Mouse (Mus musculus) gastrocnemius, postnatal 36 days (tissue): ENCODE results near the gene Tmem183a. TPM values are rescaled to one million over a fixed set of nuclear protein-coding genes. Genes with fewer than 3 reads are reported as not detected.
A peak's percentile ranks its signal among the peaks of the same experiment; 100 is the strongest.

Experiments
- DNase-seq, 2 experiments: peaks; one replicate each; pipeline ENCODE4 v3.0.0; 2022
- intact Hi-C: fragments of 180-260 bp; cut with DNase I; formaldehyde crosslinking; loops from one replicate; pipeline ENCODE4 v1.15.1; 2025
- total RNA-seq, 2 experiments: library from RNA; stranded (reverse); gene quantifications; 2 replicates each; pipeline ENCODE4 v1.2.3; 2021

The Tmem183a gene
- total RNA-seq, 2 experiments from 2014 or later, result 11.6 to 16.9 TPM

GRCm38 (mm10) chr1:134331879-134332635, 29.7 kb downstream of the Tmem183a start:
- DNase-seq, result peak; percentile 61 to 76
- intact Hi-C loops, result loop anchor here (5.0 to 10.0 kb wide), 2 partner anchors 215 to 277 kb away; no protein-coding TSS in a partner anchor

- DNase-seq, result no peak
- intact Hi-C loops, result loop anchor here (2.0 kb wide), 1 partner anchor 174 kb away; no protein-coding TSS in a partner anchor
Measured at GRCm38 (mm10) chr1:134326841-134327346, 34.9 kb downstream of the Tmem183a start.

DNA sequence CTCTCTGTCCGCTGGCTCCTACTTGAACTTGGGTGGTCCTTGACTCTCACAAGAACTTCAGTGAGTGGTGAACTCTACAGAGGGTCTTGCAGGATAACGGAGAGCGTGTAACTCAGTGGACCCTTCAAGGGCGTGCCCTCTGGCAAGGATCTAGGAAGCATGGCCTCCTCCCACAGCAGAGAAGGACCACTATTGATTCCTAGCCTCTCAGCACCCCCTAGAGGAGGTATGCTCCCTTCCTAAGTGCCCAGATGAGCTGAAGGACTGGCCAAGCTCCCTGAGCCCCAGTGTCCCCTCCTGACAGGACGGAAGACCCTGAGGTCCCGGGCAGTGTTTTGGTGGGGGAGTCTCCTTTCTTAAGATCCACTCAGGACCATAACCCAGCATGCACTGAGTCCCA, 39.2 kb downstream of the Tmem183a start:
- peak in 1 of 2 experiments; percentile 34 for DNase-seq
- intact Hi-C loops, result loop anchor here (2.0 to 5.0 kb wide), 2 partner anchors 82 to 115 kb away; no protein-coding TSS in a partner anchor

DNA sequence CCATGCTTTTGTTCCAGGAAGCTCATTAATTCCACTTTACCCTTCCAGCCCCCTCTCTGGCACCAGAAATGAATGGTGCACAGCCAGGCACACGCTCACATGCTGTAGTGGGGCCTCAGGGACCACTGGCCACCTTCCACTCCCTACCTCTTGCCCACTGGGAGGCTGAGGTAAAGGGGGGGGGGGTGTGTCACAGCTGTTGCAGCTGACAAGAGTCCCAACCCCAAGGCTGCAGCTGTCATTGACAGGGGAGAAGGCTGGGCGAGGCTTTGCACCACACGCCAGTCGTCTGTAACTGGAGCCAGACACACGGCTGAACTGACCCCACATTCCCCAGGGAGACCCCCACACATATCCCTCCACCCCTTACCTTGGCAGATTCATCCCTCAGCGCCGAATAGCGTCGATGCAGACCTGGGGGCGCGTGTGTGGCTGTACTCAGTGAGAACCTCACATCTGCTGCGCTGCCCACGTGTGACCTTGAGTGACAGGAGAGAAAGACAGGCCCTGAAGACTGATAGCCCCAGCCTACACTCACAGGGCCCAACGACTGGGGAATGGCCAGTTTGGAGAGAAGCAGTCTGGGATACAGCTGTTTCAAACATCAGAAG, 41.0 kb downstream of the Tmem183a start:
- intact Hi-C loops, result loop anchor here (5.0 kb wide), 1 partner anchor 113 kb away; no protein-coding TSS in a partner anchor
- DNase-seq, result no peak

DNA sequence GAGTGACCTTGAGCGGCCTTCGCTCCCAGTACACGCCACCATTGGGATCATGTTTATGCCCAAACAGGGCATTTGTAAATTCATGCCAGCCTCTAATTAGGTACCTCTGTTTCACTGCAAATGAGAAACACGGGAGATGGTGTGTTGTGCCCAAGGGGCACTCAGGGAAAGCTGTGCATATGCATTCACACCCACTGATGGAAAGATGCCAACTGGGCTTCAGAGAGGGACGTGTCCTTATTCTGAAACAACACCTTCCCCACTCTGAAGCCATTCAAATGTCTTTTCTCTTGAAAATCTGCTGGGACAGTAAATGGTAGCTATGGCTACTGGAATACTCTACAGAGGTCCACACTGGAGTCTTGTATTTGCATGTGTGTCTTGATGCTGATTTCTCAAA, 43.5 kb downstream of the Tmem183a start:
- intact Hi-C loops, result no loop called here
- no peak for DNase-seq

DNA sequence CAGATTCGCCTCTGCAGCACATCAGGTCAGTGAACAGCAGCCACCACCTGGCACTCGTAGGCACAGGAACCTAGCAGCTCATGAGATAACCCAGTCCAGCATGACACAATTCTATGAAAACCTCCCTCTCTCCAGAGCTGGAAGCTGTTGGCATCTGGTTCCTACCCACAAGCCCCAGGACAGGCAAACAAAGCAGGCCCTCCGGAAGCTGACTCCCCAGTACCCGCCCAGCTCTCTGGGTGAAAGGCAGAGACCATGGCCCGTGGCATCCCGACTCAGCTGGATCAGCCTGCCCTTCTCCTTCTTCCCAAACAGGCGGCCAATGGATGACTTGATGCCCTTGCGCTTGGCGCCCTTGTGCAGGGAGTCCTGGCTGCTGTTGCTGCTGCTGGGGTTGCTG, 45.4 kb downstream of the Tmem183a start:
- DNase-seq, result no peak
- intact Hi-C loops, result no loop called here

DNA sequence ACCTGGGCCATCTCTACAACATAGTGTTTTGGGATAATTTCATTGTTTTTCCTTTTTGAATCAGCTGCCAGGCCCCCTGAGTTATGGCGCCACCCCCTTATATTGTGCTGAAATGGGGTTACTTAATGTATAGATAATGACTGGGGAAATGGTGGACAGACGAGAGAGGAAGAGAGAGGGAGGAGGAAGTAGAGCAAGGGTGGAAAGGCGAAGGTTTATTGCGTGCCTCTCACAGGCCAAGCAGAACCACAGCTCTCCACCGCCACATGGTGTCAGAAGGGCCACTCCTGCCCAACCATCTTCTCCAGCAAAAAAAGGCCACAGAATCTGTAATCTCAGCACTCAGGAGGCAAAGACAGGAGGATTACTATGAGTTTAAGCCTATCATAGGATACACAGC, 46.6 kb downstream of the Tmem183a start:
- intact Hi-C loops, result no loop called here
- no peak for DNase-seq

- DNase-seq, result no peak
Measured at GRCm38 (mm10) chr1:134311760-134312159, 50.0 kb downstream of the Tmem183a start.

DNA sequence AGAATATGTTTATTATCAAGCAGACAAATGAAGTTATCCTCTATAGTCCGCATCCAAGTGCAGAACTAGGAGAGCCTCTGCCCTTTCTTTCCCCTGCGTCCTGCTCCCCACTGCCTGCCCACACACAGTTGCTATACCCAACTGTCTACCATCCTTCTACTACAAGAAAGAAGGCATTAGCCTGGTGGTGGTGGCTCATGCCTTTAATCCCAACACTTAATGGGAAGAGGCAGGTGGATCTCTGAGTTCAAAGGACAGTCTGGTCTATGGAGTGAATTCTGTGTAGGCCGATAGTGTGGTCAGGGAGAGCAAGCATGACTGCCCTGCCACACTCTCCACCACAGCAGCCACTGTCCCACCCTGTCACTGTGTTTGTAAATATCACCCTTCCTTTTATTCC, 51.0 kb downstream of the Tmem183a start:
- DNase-seq, result no peak
- intact Hi-C loops, result no loop called here

More at GRCm38 (mm10) chr1:134311760-134312159, 50.0 kb downstream of the Tmem183a start:
- intact Hi-C loops, result no loop called here

DNA sequence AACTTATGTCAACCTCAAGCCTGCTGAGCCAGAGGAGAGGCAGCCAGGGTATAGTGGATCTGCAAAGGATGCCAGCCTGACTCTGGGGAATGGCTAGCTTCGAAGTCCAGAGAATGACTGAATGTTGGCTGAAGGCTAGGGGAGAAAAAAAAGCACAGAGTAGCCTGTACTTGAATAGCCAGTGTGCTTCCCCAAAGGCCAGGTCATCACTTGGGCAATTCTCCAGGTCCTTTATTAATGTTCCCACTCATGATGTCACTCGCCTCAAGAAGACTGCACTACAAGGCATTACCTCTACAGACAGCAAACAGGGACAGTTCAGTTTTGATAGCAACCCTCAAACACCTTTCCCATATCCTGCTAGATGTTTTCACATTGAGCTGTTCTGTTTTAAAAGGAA, 51.5 kb downstream of the Tmem183a start:
- intact Hi-C loops, result no loop called here
- DNase-seq, result no peak

- intact Hi-C loops, result no loop called here
- no peak for DNase-seq
Measured at GRCm38 (mm10) chr1:134307409-134307808, 54.4 kb downstream of the Tmem183a start.

DNA sequence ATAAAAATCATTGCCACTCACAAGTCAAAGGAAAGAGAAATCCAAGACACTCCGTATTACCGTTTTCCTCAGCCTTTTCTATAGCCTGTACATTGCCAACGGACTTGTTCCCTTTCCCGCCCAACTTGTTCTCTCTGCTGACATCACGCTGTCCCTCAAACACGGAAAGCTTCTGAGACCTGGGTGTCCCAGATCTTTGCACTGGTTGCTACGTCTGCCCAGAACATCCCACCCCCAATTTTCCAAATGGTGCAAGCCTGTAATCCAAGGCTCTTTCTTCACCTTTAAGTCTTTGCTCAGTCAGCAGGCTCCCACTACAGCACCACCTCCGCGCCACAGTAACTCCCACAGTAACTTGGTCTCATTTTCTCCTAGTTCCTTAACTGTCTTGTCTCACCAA, 56.8 kb downstream of the Tmem183a start:
- intact Hi-C loops, result loop anchor here (5.0 kb wide), 1 partner anchor 98 kb away; no protein-coding TSS in a partner anchor
- DNase-seq, result no peak

DNA sequence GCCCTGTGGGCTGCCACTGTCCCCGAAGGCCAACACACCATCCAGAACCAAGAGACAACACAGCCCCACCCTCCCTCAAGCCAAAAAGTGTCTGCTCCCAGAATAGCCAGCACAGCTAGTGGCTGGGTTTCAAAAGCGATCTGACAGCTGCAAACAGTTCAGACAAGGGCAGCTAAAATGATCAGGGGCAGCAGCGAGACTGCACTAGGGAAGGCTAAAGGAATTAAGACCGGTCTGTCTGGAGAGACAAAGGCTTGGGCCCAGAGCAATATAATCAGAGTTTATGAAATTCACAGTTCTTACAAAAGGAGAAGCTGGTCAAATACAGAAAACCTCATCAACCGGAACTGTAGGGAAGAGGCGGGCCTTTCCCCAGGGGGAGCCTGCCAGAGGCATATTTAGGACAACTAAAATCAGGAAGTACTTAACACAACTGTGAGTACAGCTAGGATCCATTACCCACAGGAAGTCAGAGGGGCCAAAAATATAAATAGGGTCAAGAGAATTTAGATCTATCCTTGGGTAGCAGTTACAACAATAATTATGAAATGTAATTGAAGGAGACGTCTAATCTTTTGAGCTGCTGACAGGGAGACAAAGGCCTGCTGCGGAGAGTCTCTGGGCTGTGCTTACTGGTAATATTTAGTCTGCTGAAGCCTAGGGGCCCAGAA, 59.1 kb downstream of the Tmem183a start:
- intact Hi-C loops, result loop anchor here (5.0 kb wide), 1 partner anchor 95 kb away; no protein-coding TSS in a partner anchor
- peak; percentile 71 to 73 for DNase-seq

DNA sequence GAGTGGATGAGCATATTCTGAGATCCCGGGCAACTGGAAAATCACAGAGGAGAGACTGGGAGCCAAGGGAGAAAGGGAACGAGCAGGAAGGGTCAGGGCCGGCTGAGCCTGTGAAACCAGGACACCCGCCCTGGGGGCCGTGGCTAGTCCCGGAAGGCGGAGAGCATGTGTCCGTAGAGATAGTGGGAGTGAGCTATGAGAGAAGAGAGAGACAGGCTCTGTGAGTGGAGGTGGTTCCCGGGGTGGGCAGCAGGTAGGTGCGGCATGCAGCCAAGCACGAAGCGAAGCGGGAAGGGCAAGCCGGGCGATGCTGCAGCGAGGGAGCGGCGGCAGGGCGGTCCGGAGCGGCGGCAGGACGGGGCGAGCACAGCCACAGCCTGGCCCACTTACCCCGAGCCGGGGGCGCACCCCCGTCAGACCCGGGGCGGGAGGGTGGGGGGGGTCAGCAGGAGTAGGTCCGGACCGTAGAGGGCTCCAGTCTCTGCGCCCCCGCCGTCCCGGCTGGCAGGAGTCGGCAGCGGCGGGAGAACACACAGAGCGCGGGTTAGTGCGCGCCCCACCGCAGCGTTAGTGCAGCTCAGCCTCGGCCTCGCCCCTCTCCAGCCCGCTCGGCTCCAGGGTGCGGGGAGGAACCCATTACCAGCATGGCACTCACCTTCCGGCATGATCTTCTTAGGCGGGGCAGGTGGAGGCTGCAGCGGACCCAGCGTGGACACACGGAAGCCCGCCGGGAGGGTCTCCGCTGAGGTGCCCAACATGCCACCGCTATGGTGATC, 63.0 kb downstream of the Tmem183a start:
- intact Hi-C loops, result no loop called here
- no peak for DNase-seq

- intact Hi-C loops, result no loop called here
- DNase-seq, result no peak
Measured at GRCm38 (mm10) chr1:134297265-134297664, 64.5 kb downstream of the Tmem183a start.

Other genes starting within 250 kb of the Tmem183a start
- gene Chil1, start 179.8 kb downstream of the Tmem183a start, total RNA-seq, result 1 to 10 TPM in 1 of 2 experiments, under 1 TPM in 1; 0.64 to 1.8 TPM
- 100 to 1,000 TPM; 547 to 589 TPM for gene Mybph, start 168.5 kb downstream of the Tmem183a start, total RNA-seq
- gene Adora1, start 126.5 kb downstream of the Tmem183a start, total RNA-seq, result under 1 TPM; 0.33 to 0.59 TPM
- gene Myog, start 72.0 kb downstream of the Tmem183a start, total RNA-seq, result 10 to 100 TPM; 20.1 to 20.9 TPM
- gene Ppfia4, start 29.1 kb downstream of the Tmem183a start, total RNA-seq, result 1 to 10 TPM in 1 of 2 experiments, under 1 TPM in 1; 0.99 to 1.2 TPM
- not detected for gene 4933406M09Rik, start 24.0 kb upstream of the Tmem183a start, total RNA-seq
- gene Cyb5r1, start 43.6 kb upstream of the Tmem183a start, total RNA-seq, result 10 to 100 TPM; 76.6 to 96.3 TPM
- gene Adipor1, start 53.4 kb upstream of the Tmem183a start, total RNA-seq, result 100 to 1,000 TPM; 158 to 166 TPM
- gene Klhl12, start 93.6 kb upstream of the Tmem183a start, total RNA-seq, result 10 to 100 TPM; 14.4 to 15.1 TPM
- gene Rabif, start 132.7 kb upstream of the Tmem183a start, total RNA-seq, result 1 to 10 TPM; 5.1 to 5.5 TPM
- not detected for gene Mgat4e, start 187.7 kb upstream of the Tmem183a start, total RNA-seq
- 10 to 100 TPM in 1 of 2 experiments, 1 to 10 TPM in 1; 9.2 to 11.1 TPM for gene Kdm5b, start 198.2 kb upstream of the Tmem183a start, total RNA-seq